Mouse (Mus musculus) T-cell, adult 2 months (primary cell): ENCODE data around the gene Dpt.
"Not testable (repeated sequence)": the region's sequence is repeated elsewhere in the genome, so short reads cannot be mapped to it uniquely, and the experiment has no call there.

ENCODE experiments used
- DNase-seq: peaks from one replicate; pipeline ENCODE4 v3.0.0; 2022; ENCODE audit warnings: low spot score

Gene Dpt

DNA sequence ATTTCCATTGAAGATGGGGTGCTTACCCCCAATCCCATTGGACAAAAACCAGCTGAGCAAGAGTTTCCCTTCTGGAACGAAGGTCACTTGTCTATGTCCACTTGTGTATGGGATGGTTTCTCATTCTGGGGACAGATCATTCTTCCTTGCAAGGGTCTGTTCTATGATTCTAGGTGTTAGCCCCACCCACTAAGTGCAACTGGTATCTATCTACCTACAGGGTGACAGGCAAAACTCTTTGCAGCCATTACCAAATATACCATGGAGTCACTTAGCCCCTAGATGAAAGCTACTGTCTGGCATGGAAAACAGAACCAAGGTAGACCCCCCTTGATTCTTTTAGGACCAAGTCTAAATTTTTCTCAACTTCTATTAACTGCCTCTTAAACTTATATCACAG lies 24.9 kb downstream of the Dpt start:
- DNase-seq, result no peak

DNA sequence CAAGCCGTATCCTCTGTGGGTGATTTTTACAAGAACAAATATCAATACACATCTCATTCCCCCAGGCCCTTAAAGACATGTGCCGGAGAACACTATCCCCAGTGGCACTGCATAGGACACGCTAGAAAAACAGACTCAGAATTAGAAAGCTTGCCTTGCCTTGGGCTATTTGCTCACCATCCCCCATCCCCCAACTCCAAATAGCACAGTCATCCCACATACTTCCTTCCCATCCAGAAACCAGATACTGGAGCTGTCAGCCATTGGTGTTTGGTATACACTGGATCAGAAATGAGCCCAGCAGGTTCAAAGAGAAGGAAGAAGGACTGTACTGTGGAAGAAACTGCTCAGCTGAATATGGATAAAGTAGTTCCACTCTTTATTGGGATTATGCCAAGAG lies 25.4 kb downstream of the Dpt start:
- DNase-seq, result no peak

DNA sequence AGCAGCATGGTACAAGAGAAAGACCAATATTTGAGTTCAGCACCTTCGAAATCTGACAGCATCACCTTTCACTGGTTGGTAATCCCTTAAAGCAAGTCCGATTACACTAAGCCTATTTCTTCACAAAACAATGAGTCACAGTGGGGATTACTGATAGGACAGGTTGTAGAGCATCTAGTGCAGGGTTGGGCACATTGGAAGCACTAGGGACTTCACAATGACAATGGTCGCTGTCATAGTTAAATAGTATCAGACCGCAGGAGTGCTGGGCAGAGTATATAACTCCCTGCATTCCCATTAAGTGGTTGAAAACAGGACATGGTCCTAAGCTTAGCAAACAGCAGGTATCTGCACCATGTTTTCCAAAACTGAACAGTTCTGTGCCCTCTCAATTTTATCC lies 25.8 kb downstream of the Dpt start:
- DNase-seq, result no peak

DNA sequence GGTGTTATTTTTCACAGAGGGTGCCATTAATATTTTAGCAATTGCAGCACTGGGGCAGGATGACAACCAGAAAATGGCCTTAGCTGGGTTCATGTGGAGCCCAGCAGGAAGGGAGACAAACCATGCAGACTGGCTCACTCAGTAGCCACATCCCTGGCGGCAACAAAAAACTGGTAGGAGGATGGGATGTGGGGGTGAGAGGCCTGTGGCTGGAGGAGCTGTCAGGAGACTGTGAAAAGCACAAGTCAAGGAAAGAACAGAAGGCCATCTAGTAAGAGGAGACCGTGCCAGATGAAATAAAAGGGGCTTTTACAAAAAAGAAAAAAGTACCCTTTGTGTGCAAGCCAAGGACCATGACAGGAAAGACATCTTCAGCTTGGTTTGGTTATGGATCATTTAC lies 28.5 kb downstream of the Dpt start:
- no peak for DNase-seq

DNA sequence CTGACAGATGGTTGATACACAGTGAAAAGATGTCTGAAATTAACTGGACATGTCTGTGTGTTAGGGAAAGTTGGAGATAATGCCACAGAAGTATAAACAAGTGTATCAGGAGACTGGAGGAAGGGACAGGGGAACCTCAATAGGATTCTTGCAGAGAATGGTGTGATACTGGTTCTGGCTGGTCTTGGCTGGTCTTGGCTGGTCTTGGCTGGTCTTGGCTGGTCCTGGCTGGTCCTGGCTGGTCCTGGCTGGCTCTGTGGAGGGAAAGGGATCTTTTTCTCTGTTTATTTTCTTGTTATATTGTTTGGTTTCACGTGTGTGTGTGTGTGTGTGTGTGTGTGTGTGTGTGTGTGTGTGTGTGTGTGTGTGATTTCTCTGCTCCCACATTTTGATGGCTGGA lies 33.4 kb downstream of the Dpt start:
- no peak for DNase-seq

DNA sequence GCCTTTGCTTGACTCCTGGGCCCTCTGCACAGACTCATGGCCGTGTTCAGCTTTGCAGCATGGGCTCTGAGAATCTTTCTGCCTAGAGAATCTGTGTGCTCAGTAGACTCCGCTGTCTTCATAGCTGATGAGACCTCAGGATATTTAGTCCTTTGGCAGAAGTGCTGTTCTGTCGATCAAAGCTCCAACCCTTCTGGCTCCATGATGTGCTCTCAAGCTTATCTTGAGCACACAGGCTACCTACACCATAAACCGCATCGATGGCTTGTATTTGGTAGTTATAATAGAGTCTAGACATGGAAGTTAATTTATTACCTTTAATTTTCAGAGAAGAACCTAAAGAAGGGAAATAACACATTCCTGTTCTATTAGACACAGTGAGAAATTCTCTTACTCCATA lies 36.0 kb downstream of the Dpt start:
- DNase-seq, result no peak

DNA sequence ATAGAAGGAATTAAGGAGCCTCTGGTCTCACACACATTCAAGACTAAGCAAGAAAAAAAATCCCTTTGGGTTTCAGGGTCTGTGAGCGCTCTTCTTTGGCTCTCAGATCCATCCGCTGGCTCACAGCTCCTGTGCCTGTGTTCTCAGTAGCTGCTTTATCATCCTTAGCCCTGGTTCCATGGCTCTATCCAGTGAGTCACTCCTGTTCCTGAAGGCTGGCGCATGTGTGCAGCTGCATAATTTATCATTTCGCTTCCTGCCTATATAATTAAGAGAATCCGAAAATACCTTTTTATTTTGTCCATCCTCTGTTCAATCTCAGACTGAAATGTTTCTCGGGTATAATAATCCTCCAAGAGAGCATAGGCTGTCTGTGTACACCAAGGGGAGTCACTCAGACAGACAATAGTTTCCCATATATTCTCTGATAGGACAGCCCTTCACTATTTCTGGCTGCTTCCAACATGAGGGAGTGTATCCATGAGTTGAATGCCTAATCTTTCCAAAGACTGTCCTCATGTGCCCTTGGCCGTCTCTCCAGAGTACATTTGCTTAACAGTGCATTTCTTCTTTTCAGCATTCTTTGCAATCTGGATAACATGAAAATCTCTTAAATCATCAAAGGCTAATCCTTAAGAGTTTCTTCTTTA lies 52.3 kb downstream of the Dpt start:
- no peak for DNase-seq

DNA sequence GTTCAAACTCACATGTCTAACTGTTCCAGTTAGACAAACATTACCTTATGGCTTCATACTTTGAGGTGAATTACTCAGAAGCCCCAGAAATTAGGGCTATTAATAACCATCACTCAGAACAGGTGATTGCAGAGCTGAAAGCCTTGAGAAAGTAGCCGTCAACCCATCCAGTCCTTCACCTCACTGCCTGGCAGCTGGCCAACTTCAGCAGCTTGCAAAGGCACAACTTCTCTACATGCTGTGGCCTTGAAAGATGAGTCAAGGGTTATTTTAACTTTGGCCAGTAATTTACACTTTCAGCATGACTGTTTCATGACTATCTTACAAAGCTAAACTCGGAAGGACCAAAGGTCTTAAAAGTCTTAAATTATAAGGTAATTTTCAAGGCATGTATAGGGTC lies 59.3 kb downstream of the Dpt start:
- not testable (repeated sequence) for DNase-seq

DNA sequence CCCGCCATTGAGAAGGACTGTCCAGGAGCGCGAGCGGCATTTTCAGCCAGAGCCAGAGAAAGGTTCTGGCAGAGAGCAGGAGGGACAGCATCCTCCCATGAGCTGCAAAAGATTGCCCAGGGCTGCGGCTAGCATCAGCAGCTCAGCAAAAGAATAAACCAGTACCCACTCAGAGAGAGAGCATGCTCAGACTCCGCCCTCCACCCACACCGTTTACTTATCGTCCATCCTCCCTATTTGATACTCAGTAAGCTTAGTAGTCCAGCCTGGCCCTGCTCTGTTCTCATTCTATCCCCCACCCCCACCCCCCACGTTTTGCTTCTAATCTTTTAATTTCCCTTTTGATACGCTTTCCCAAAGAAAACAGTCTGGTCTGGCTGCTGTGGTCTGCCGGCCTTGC lies 63.5 kb downstream of the Dpt start:
- no peak for DNase-seq

DNA sequence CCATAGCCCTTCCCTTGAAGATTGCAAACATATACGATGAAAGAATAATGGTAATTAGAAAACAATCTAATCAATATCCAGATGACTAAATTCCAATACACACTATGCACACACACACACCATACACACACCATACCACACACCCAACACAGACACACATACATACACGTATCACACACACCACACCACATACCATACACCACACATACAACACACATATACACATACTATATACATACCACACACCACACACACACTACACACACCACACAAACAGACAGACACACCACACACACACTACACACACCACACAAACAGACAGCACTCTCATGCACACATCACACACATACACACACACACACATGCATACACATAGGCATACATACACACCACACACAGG lies 64.3 kb downstream of the Dpt start:
- no peak for DNase-seq

DNA sequence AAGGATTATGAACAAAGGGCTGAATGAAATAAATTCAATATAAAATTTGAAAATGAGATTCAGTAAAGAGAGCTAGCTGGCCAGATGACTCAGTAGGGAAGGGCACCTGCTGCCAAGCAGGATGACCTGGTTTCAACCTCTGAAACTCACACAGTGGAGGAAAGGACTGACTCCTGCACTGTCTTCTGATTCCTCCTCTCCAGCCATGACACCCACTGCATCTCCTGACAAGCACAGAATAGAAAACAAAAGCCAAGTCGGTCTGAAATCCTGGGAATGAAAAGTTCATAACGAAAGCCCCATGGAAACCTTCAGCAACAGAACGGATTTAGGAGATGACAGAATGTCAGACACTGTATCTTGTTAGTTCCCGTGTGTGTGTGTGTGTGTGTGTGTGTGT lies 65.1 kb downstream of the Dpt start:
- no peak for DNase-seq

DNA sequence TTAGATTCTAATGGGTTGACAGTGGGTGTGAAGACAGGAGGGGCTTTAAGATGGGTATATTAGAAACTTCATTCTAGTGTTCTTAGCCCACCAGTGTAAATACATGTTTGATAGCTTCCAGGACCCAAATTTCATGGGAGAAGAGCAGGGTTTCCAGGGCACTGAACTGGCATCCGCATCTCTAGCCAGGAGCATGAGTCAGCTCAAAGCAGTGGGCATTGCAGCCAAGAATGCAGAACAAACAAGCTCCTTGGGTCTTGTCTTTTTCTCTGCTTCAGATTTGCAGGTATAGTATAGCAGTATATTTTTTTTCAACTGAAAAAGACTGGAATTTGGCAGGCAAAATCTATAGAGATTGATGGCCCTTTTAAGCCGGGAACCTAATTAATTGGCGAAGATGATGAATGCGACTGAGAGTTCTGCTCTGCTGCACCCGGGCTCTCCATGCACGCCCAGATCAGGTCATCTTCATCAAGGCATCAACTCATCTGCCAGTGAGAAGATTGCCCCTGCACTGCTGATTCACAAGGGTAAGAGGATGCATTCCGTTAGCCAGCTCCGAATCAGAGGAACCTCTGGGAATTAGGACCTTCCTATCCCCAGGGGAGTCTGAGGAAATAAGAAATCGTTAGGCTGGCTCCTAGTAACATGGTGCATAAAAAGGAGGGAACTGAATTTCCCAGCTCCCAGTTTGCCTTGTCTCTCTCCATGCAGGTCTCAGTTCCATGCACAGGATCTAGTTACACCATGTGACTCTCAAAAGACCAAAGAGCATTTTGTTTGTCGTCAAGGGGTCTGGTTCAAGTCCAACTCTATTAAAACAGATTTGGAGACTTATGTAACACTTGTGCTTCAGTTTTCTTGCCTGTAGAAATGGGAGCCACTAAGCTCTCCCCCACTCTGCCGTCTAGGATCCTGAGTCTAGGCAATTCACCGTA lies 66.8 kb downstream of the Dpt start:
- DNase-seq, result no peak

DNA sequence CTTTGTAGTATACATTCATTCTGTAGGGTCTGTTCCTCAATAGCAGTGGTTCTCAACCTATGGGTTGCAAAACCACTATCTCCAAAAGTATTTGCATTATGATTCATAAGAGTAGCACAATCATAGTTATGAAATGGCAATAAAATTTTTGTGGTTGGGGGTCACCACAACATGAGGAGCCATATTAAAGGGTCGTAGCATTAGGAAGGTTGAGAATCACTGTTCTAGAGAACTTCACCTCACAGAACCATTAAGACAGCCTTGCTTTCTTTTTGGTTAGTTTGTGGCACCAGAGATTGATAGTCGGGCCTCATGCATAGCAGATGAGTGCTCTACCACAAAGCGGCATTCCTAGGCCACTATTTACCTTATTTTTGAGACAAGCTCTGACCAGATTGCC lies 68.2 kb downstream of the Dpt start:
- DNase-seq, result no peak

DNA sequence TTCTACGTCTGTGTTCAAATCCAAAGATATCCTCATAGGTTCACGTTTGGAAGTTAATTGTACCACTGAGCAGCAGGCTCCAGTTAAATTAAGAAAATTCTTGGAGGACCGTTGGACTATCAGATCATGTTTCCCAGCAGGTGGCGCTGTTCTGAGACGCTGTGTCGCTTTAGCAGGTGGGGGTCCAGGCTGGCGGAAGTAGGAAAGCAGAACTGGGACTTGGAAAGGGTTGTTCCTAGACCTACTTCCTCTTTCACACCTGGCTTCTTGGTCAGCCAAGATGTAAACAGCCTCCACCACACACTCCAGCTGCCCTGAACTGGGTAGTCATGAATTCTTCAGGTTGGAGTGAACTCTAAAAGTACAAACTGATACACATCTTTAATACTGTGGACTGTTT lies 74.2 kb downstream of the Dpt start:
- peak; percentile 50 for DNase-seq
